In genomic region chr9:22134246-22134890, GRCm38 (mm10) we compare ENCODE assay signal across 13 mouse cellular contexts. TPM values are rescaled to one million over a fixed set of nuclear protein-coding genes. Genes with fewer than 3 reads are reported as not detected.
A peak's percentile ranks its signal among the peaks of the same experiment; 100 is the strongest.
DNase-seq lines count a peak whose midpoint lies in the region; ATAC-seq and TF ChIP-seq lines count a peak whose summit lies in the region.
"Had no signal": no experiment of that assay in that cellular context is flagged by ENCODE, and none has a peak within 500 bp of the region (broad histone marks: within the 10 kb centered on the region; RNA-seq: fewer than 3 reads in every experiment).

No protein-coding gene starts in this region.

- H3K27me3 ChIP-seq in heart, embryonic 13.5 days (replicated peaks), result peaks cover 9% of the 10 kb centered on the region; the same call in 1 of the 2 replicates
- H3K27me3 ChIP-seq in G1E (ENCODE audit: insufficient read depth, low read length), result no peaks in the 10 kb centered on the region
- no peaks in the 10 kb centered on the region; the same call in 1 of the 2 replicates for H3K27me3 ChIP-seq in erythroblast, embryonic 14.5 days (ENCODE audit: control insufficient read depth)
- H3K27me3 ChIP-seq in liver, embryonic 16.5 days (ENCODE audit: control insufficient read depth, insufficient read depth, low read depth, low read length), result no peaks in the 10 kb centered on the region
- H3K27me3 ChIP-seq: stomach, embryonic 15.5 days had no signal

- H3K4me2 ChIP-seq in heart, embryonic 13.5 days, result peak overlapping the region; percentile 80
- H3K4me2 ChIP-seq in liver, embryonic 16.5 days (ENCODE audit: low read depth, low read length), result peak overlapping the region; percentile 67
- H3K4me2 ChIP-seq: midbrain, embryonic 12.5 days; stomach, embryonic 15.5 days had no signal

- H3K9me3 ChIP-seq in heart, embryonic 13.5 days, result no peaks in the 10 kb centered on the region
- peaks cover 9% of the 10 kb centered on the region for H3K9me3 ChIP-seq in G1E (replicated peaks)
- H3K9me3 ChIP-seq in erythroblast, embryonic 14.5 days (ENCODE audit: control insufficient read depth, low read length), result peaks cover 12% of the 10 kb centered on the region
- H3K9me3 ChIP-seq in liver, embryonic 16.5 days (replicated peaks; ENCODE audit: control insufficient read depth, low read length), result no peaks in the 10 kb centered on the region
- H3K9me3 ChIP-seq: midbrain, embryonic 12.5 days; stomach, embryonic 15.5 days had no signal

- peak overlapping the region; percentile 47; the same call in 1 of the 2 replicates for H3K4me3 ChIP-seq in heart, embryonic 13.5 days
- H3K4me3 ChIP-seq in G1E (ENCODE audit: low read depth, low read length), result peak overlapping the region; percentile 69; the same call in 1 of the 2 replicates
- peak overlapping the region; percentile 83 for H3K4me3 ChIP-seq in erythroblast, embryonic 14.5 days (replicated peaks)
- peak overlapping the region; percentile 69 for H3K4me3 ChIP-seq in liver, embryonic 16.5 days (ENCODE audit: low read depth, low read length)
- H3K4me3 ChIP-seq: midbrain, embryonic 12.5 days; stomach, embryonic 15.5 days had no signal

- DNase-seq in heart, adult 18-20 months, result no peak
- DNase-seq in G1E (ENCODE audit: low spot score), result no peak
- no peak for DNase-seq in frontal cortex, adult 2 months (ENCODE audit: extremely low spot score in 1 of 2, low spot score in 1 of 2)
- DNase-seq in right cerebral cortex, postnatal 4 days, result no peak
- no peak for DNase-seq in urinary bladder, adult 18-20 months (ENCODE audit: low spot score in 2 of 2)
- DNase-seq: B cell, adult 2 months; cerebellum, adult 9-10 months; embryo, embryonic 11 days had no signal

- 74% methylated on average over 7 of the region's 7 CpGs for WGBS in heart, embryonic 13.5 days
- WGBS in liver, embryonic 16.5 days (ENCODE audit: insufficient replicate concordance), result 40% methylated on average over 7 of the region's 7 CpGs

- H3K36me3 ChIP-seq in heart, embryonic 13.5 days, result no peaks in the 10 kb centered on the region
- H3K36me3 ChIP-seq in G1E (replicated peaks), result peaks cover 10% of the 10 kb centered on the region
- H3K36me3 ChIP-seq in erythroblast, embryonic 14.5 days (ENCODE audit: control insufficient read depth), result peaks cover 63% of the 10 kb centered on the region
- peaks cover 12% of the 10 kb centered on the region for H3K36me3 ChIP-seq in liver, embryonic 16.5 days (ENCODE audit: control insufficient read depth, insufficient read depth)
- H3K36me3 ChIP-seq: midbrain, embryonic 12.5 days; stomach, embryonic 15.5 days had no signal

- peak overlapping the region; percentile 57; the same call in 1 of the 2 replicates for H3K9ac ChIP-seq in heart, embryonic 13.5 days
- H3K9ac ChIP-seq in liver, embryonic 16.5 days (ENCODE audit: low read depth, low read length), result peak overlapping the region; percentile 77
- H3K9ac ChIP-seq: midbrain, embryonic 12.5 days; stomach, embryonic 15.5 days had no signal

- ATAC-seq in heart, embryonic 13.5 days (ENCODE audit: extremely low read depth, insufficient number of reproducible peaks, low FRiP score, low TSS enrichment), result no peak
- no peak for ATAC-seq in G1E (ENCODE audit: extremely low read depth, insufficient number of reproducible peaks, low FRiP score, poor library complexity, severe bottlenecking)
- no peak for ATAC-seq in liver, embryonic 16.5 days (ENCODE audit: low read depth)

- peaks cover 21% of the 10 kb centered on the region for H3K4me1 ChIP-seq in heart, embryonic 13.5 days
- H3K4me1 ChIP-seq in G1E (ENCODE audit: insufficient read depth, low read depth, low read length), result peaks cover 88% of the 10 kb centered on the region
- H3K4me1 ChIP-seq in erythroblast, embryonic 14.5 days (ENCODE audit: control insufficient read depth), result peaks cover 94% of the 10 kb centered on the region
- peaks cover 63% of the 10 kb centered on the region for H3K4me1 ChIP-seq in liver, embryonic 16.5 days (ENCODE audit: control insufficient read depth, low read depth, low read length)

- no peak for TF ChIP-seq CTCF in G1E (IDR thresholded peaks at IDR 0.05; ENCODE audit: low read depth, low read length)

- peak overlapping the region; percentile 21; the same call in 1 of the 2 replicates for H3K27ac ChIP-seq in heart, embryonic 13.5 days (replicated peaks)
- H3K27ac ChIP-seq in liver, embryonic 16.5 days (ENCODE audit: low read length), result peak overlapping the region; percentile 96
- H3K27ac ChIP-seq: midbrain, embryonic 12.5 days; stomach, embryonic 15.5 days had no signal

RNA-seq across cellular contexts. Expression of gene Acp5, which starts 1.1 kb away (rescaled TPM):
- 9.0 and 10.9 TPM in 2 replicates for polyA plus RNA-seq in heart, embryonic 13.5 days (2015; fragmentation: Nextera tagmentation; extraction: Ambion mirVana)
- total RNA-seq in heart, adult 18-20 months (2021), result 10 to 100 TPM in 1 of 2 experiments, 1 to 10 TPM in 1; 1.9 to 12.3 TPM
- 17.1 and 24.2 TPM in 2 replicates for total RNA-seq in G1E (2014; fragmentation: Nextera tagmentation)
- 10.3 and 13.0 TPM in 2 replicates for total RNA-seq in G1E (2017)
- polyA plus RNA-seq in G1E (2012), result 27.6 and 28.5 TPM in 2 replicates
- polyA plus RNA-seq in erythroblast, embryonic 14.5 days (2012), result 46.6 and 58.8 TPM in 2 replicates
- 228 and 240 TPM in 2 replicates for polyA plus RNA-seq in liver, embryonic 16.5 days (2015; fragmentation: Nextera tagmentation; extraction: Ambion mirVana)
- 0.60 and 1.6 TPM in 2 replicates for polyA plus RNA-seq in frontal cortex, adult 2 months (2012; rRNA removed)

RNA-seq across cellular contexts. Expression of gene Elof1, which starts 17.4 kb away (rescaled TPM):
- polyA plus RNA-seq in heart, embryonic 13.5 days (2015; fragmentation: Nextera tagmentation; extraction: Ambion mirVana), result 106 and 125 TPM in 2 replicates
- 10 to 100 TPM; 35.2 to 36.2 TPM for total RNA-seq in heart, adult 18-20 months (2021)
- 88.3 and 119 TPM in 2 replicates for total RNA-seq in G1E (2014; fragmentation: Nextera tagmentation)
- 66.7 and 86.0 TPM in 2 replicates for total RNA-seq in G1E (2017)
- 90.8 and 98.4 TPM in 2 replicates for polyA plus RNA-seq in G1E (2012)
- polyA plus RNA-seq in erythroblast, embryonic 14.5 days (2012), result 12.4 and 16.3 TPM in 2 replicates
- 77.8 and 78.7 TPM in 2 replicates for polyA plus RNA-seq in liver, embryonic 16.5 days (2015; fragmentation: Nextera tagmentation; extraction: Ambion mirVana)
- polyA plus RNA-seq in frontal cortex, adult 2 months (2012; rRNA removed), result 107 and 121 TPM in 2 replicates

RNA-seq across cellular contexts. Expression of gene Pigyl, which starts 22.3 kb away (rescaled TPM):
- polyA plus RNA-seq in heart, embryonic 13.5 days (2015; fragmentation: Nextera tagmentation; extraction: Ambion mirVana), result 46.0 and 52.0 TPM in 2 replicates
- 10 to 100 TPM; 43.8 to 55.1 TPM for total RNA-seq in heart, adult 18-20 months (2021)
- total RNA-seq in G1E (2014; fragmentation: Nextera tagmentation), result 24.8 and 30.3 TPM in 2 replicates
- 34.1 and 37.6 TPM in 2 replicates for total RNA-seq in G1E (2017)
- polyA plus RNA-seq in G1E (2012), result 85.2 and 86.5 TPM in 2 replicates
- polyA plus RNA-seq in erythroblast, embryonic 14.5 days (2012), result 4.1 and 5.2 TPM in 2 replicates
- polyA plus RNA-seq in liver, embryonic 16.5 days (2015; fragmentation: Nextera tagmentation; extraction: Ambion mirVana), result 28.9 and 34.6 TPM in 2 replicates
- polyA plus RNA-seq in frontal cortex, adult 2 months (2012; rRNA removed), result 93.7 and 106 TPM in 2 replicates

RNA-seq across cellular contexts. Expression of gene Cnn1, which starts 35.4 kb away (rescaled TPM):
- 250 and 292 TPM in 2 replicates for polyA plus RNA-seq in heart, embryonic 13.5 days (2015; fragmentation: Nextera tagmentation; extraction: Ambion mirVana)
- 1 to 10 TPM; 7.1 to 9.8 TPM for total RNA-seq in heart, adult 18-20 months (2021)
- not detected in 2 replicates for total RNA-seq in G1E (2014; fragmentation: Nextera tagmentation)
- total RNA-seq in G1E (2017), result 0.05 and 0.17 TPM in 2 replicates
- not detected in 2 replicates for polyA plus RNA-seq in G1E (2012)
- polyA plus RNA-seq in erythroblast, embryonic 14.5 days (2012), result not detected in 2 replicates
- polyA plus RNA-seq in liver, embryonic 16.5 days (2015; fragmentation: Nextera tagmentation; extraction: Ambion mirVana), result 0.22 and 1.8 TPM in 2 replicates
- polyA plus RNA-seq in frontal cortex, adult 2 months (2012; rRNA removed), result 1.4 and 2.3 TPM in 2 replicates

RNA-seq across cellular contexts. Expression of gene Ecsit, which starts 49.1 kb away (rescaled TPM):
- 49.5 and 53.7 TPM in 2 replicates for polyA plus RNA-seq in heart, embryonic 13.5 days (2015; fragmentation: Nextera tagmentation; extraction: Ambion mirVana)
- 100 to 1,000 TPM; 105 to 108 TPM for total RNA-seq in heart, adult 18-20 months (2021)
- total RNA-seq in G1E (2014; fragmentation: Nextera tagmentation), result 18.2 and 25.4 TPM in 2 replicates
- 24.0 and 28.5 TPM in 2 replicates for total RNA-seq in G1E (2017)
- polyA plus RNA-seq in G1E (2012), result 33.2 and 43.2 TPM in 2 replicates
- polyA plus RNA-seq in erythroblast, embryonic 14.5 days (2012), result 2.7 and 3.0 TPM in 2 replicates
- polyA plus RNA-seq in liver, embryonic 16.5 days (2015; fragmentation: Nextera tagmentation; extraction: Ambion mirVana), result 21.1 and 22.2 TPM in 2 replicates
- polyA plus RNA-seq in frontal cortex, adult 2 months (2012; rRNA removed), result 62.5 and 64.9 TPM in 2 replicates
